Mouse (Mus musculus) cortical plate, adult 2 months (tissue): ENCODE data around the gene Commd4.

Experiments
- CTCF ChIP-seq: fragments of 200-500 bp; IDR thresholded peaks from 2 replicates; pipeline ENCODE4 v1.5.1; 2011; ENCODE audit warnings: mild to moderate bottlenecking, control low read depth, low read length; ENCODE audit not compliant: insufficient read depth; ENCODE audit errors: extremely low read depth
- POLR2A ChIP-seq: fragments of 200-500 bp; IDR thresholded peaks from 2 replicates; pipeline ENCODE4 v1.6.1; 2011; ENCODE audit warnings: mild to moderate bottlenecking, low read length, control low read depth; ENCODE audit not compliant: insufficient read depth; ENCODE audit errors: extremely low read depth

DNA sequence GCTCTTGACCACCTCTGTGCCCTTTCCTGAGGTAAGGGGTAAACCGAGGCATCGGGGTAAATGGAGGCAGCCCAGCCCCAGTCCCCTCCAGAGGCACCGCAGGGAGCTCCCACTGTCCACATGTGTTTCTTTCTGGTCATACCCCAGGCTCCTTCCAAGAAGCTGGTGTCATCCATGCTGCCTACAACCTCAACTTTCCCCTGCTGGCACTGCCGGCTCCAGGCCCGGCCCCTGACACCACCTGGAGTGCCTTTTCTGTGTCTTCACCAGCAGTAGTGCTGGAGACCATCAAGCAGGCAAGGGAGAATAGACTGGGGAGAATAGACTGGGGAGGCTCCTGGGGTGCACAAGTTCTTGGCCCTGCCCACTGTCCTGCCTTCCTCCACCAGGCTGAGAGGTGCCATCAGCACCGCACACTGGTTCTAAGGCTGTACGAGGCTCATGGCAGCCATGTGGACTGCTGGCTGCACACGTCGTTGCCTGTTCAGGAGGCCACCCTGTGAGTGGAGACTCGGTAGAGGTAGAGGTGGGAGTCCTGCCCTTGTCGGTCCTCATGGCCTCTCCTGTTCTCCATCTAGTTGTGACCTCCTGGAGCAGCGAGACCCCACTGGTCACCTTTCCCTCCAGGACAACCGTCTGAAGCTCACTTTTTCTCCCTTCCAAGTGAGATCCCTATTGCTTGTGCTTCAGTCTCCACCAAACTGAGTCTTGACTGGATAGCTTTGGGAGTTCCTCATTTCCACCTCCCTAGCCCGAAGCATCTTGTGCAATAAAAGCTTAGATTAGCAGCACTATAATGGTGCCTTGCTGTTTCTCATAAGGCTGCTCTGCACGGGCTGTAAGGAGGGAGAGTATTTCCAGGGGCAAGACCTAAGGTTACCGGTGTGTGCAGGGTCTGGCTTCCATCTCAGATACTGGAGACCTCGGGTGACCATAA lies 16.4 kb downstream of the Commd4 start:
- TF ChIP-seq CTCF (no peak), POLR2A (no peak)
